Mouse (Mus musculus): ENCODE data around the gene 4931428L18Rik.

DNA sequence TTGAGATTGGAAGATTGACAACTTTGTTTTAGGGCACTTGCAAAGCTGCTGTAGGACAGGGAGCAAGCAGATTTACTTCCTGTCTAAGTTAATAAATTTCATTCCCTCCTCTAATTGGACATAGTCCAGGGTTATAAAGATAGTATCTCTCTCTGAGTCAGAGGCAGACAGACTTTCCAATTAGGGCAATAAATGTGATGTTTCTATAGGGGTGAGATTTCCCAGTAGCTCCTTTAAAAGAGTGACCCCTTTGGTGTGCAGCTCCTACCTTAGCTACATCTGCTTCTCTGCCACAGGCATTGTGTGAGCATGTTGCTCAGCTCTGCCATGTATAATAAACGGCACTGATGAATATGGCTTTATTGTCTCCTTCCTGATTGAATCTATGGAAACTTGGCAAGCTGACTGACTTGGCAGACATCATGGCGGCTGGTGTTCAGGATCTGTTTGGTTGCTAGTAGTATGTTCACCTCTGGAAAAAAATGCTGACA lies 163.6 kb downstream of the 4931428L18Rik start:
- TF ChIP-seq POLR2A (IDR thresholded peaks at IDR 0.05; ENCODE audit: borderline replicate concordance, low read depth, low read length) (no peak), CTCF (IDR thresholded peaks at IDR 0.05; ENCODE audit: low read depth, low read length) (no peak)

Data from bone marrow macrophage, adult 2 months (primary cell).